Mouse (Mus musculus): ENCODE data around the gene Galnt17.

DNA sequence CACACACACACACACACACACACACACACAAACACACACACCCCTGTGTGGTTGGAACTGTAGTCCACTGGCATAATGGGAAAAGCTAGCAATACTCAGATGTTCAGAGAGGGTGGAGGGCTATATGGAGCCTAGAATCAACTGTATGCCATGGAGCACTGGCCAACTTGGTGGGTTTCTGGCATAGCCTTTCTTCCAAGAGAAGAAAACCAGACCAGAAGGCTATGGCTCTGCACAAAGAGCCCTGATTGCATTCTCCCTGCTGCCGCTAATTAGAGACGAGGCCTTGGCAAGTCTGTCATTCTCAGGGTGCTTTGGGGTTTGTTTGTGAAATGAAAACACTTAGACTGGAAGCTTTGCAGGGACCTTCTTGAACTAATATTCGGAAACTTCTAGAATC lies 301.8 kb downstream of the Galnt17 start:
- TF ChIP-seq CTCF (IDR thresholded peaks at IDR 0.05) = no peak
- TF ChIP-seq EP300 (IDR thresholded peaks at IDR 0.05) = no peak
